ENCODE assay signal across 9 mouse cellular contexts in the genomic region with DNA sequence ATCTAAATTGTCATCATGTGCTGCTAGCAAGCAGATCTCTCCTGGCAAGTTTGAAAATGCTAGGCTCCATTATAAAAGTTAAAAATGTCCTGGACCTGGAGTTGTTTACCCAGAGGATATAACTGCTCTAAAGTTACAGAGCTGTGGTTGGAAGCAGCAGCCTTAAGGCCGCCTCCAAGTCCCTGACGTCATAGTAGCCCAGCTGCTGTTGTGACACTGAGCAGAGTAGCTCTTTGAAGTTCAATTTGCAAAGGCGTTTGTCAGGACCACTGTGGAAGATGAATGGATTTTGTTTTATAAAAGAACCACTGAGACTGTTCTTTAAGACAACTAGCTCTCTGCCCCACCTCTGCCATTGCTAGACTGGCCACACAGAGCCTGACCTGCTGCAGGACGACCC. TPM values are rescaled to one million over a fixed set of nuclear protein-coding genes. Genes with fewer than 3 reads are reported as not detected.
DNase-seq lines count a peak whose midpoint lies in the region; ATAC-seq and TF ChIP-seq lines count a peak whose summit lies in the region.
"Had no signal": no experiment of that assay in that cellular context is flagged by ENCODE, and none has a peak within 500 bp of the region (broad histone marks: within the 10 kb centered on the region; RNA-seq: fewer than 3 reads in every experiment).

9330159F19Rik (plus strand) TSS at position 154 of the 400 bp plus-strand sequence.

- H3K4me1 ChIP-seq in forebrain, embryonic 11.5 days (replicated peaks; ENCODE audit: control insufficient read depth, insufficient read depth, low read length) = peaks cover 2% of the 10 kb centered on the region; the same call in 1 of the 2 replicates
- H3K4me1 ChIP-seq in lung, embryonic 14.5 days (ENCODE audit: insufficient read depth) = no peaks in the 10 kb centered on the region
- H3K4me1 ChIP-seq: liver, embryonic 13.5 days had no signal

- TF ChIP-seq CTCF in lung, embryonic 14.5 days (IDR thresholded peaks at IDR 0.05; ENCODE audit: low read depth) = no peak

- H3K4me3 ChIP-seq in forebrain, embryonic 11.5 days (ENCODE audit: low read depth, low read length) = no peak within 1 kb of the TSS
- no peak within 1 kb of the TSS for H3K4me3 ChIP-seq in lung, embryonic 14.5 days (ENCODE audit: low read depth, low read length)
- H3K4me3 ChIP-seq: liver, embryonic 13.5 days had no signal

- peak; percentile 92 for ATAC-seq in forebrain, embryonic 11.5 days (replicated peaks; ENCODE audit: low FRiP score)
- ATAC-seq in lung, embryonic 14.5 days (ENCODE audit: insufficient read depth) = peak; percentile 99
- ATAC-seq in granulocyte monocyte progenitor cell, adult 5-6 weeks (replicated peaks; ENCODE audit: poor library complexity, severe bottlenecking) = no peak

- peak; percentile 69 for DNase-seq in right cerebral cortex, adult 18-20 months
- DNase-seq in right cerebral cortex, postnatal 25 days = no peak
- peak; percentile 71 for DNase-seq in forebrain, embryonic 11.5 days (ENCODE audit: low spot score)
- DNase-seq in hindlimb bud, embryonic 11.5 days (ENCODE audit: extremely low spot score, low read depth, low spot score) = peak; percentile 14
- peak; percentile 86 for DNase-seq in lung, embryonic 14.5 days
- peak; percentile 17 for DNase-seq in right cerebral cortex, postnatal 14 days
- no peak for DNase-seq in thymus, postnatal 25 days
- DNase-seq: liver, embryonic 13.5 days had no signal

- H3K9ac ChIP-seq in forebrain, embryonic 11.5 days (ENCODE audit: low read length) = peak within 1 kb of the TSS; percentile 20; the same call in 1 of the 2 replicates
- H3K9ac ChIP-seq in lung, embryonic 14.5 days = no peak within 1 kb of the TSS
- H3K9ac ChIP-seq: liver, embryonic 13.5 days had no signal

- peak within 1 kb of the TSS; percentile 68 for H3K27ac ChIP-seq in forebrain, embryonic 11.5 days (ENCODE audit: low read depth, low read length)
- 0 out of 2 replicates have a peak within 1 kb of the TSS, but pooled peaks have one; percentile 9 for H3K27ac ChIP-seq in lung, embryonic 14.5 days (ENCODE audit: low read depth)
- H3K27ac ChIP-seq: liver, embryonic 13.5 days had no signal

- H3K9me3 ChIP-seq in forebrain, embryonic 11.5 days (ENCODE audit: control insufficient read depth, low read length) = no peaks in the 10 kb centered on the region
- H3K9me3 ChIP-seq in lung, embryonic 14.5 days (ENCODE audit: low read depth, low read length) = no peaks in the 10 kb centered on the region
- H3K9me3 ChIP-seq: liver, embryonic 13.5 days had no signal

- H3K4me2 ChIP-seq in forebrain, embryonic 11.5 days (ENCODE audit: low read depth, low read length, severe bottlenecking) = 0 out of 2 replicates have a peak within 1 kb of the TSS, but pooled peaks have one; percentile 11
- peak within 1 kb of the TSS; percentile 25; the same call in 1 of the 2 replicates for H3K4me2 ChIP-seq in lung, embryonic 14.5 days
- H3K4me2 ChIP-seq: liver, embryonic 13.5 days had no signal

- H3K36me3 ChIP-seq in forebrain, embryonic 11.5 days (ENCODE audit: control insufficient read depth, insufficient read depth, low read length) = no peaks in the 10 kb centered on the region
- H3K36me3 ChIP-seq in lung, embryonic 14.5 days (ENCODE audit: insufficient read depth) = no peaks in the 10 kb centered on the region
- H3K36me3 ChIP-seq: liver, embryonic 13.5 days had no signal

- WGBS in forebrain, embryonic 11.5 days = 10% methylated on average over 4 of the region's 4 CpGs
- 7% methylated on average over 4 of the region's 4 CpGs for WGBS in lung, embryonic 14.5 days

- no peaks in the 10 kb centered on the region for H3K27me3 ChIP-seq in forebrain, embryonic 11.5 days (ENCODE audit: control insufficient read depth, insufficient read depth, low read length)
- H3K27me3 ChIP-seq in lung, embryonic 14.5 days (ENCODE audit: insufficient read depth, low read length) = no peaks in the 10 kb centered on the region
- H3K27me3 ChIP-seq: liver, embryonic 13.5 days had no signal

RNA-seq across cellular contexts. Expression of gene 9330159F19Rik, which starts in this region (rescaled TPM):
- 6.8 and 9.1 TPM in 2 replicates for polyA plus RNA-seq in forebrain, embryonic 11.5 days (2014; fragmentation: Nextera tagmentation; extraction: Ambion mirVana)
- polyA plus RNA-seq in lung, embryonic 14.5 days (2014; fragmentation: Nextera tagmentation; extraction: Ambion mirVana) = 0.18 and 0.24 TPM in 2 replicates
- not detected in 2 replicates for total RNA-seq in granulocyte monocyte progenitor cell, adult 5-6 weeks (2014; fragmentation: Nextera tagmentation)
- total RNA-seq in granulocyte monocyte progenitor cell, adult 5-6 weeks (2017) = not detected in 2 replicates

Comparison
In these comparisons a context has a peak if more than half of its experiments do, and no peak if none do; other contexts are left out.
1. DNase-seq: peak in right cerebral cortex, adult 18-20 months (single experiment), forebrain, embryonic 11.5 days (single experiment), hindlimb bud, embryonic 11.5 days (single experiment) and right cerebral cortex, postnatal 14 days (single experiment); none in right cerebral cortex, postnatal 25 days (single experiment) and thymus, postnatal 25 days (single experiment).
2. Peak in DNase-seq, ATAC-seq, H3K27ac ChIP-seq and H3K4me2 ChIP-seq in lung, embryonic 14.5 days; RNA of the gene not detected or under 1 TPM.